In genomic region chr10:24886008-24886407, GRCm38 (mm10) we compare ENCODE assay signal across 8 mouse cellular contexts. TPM values are rescaled to one million over a fixed set of nuclear protein-coding genes. Genes with fewer than 3 reads are reported as not detected.
DNase-seq lines count a peak whose midpoint lies in the region.

No protein-coding gene starts in this region.

- peak; percentile 45 for DNase-seq in kidney, postnatal 10 days
- DNase-seq in kidney, adult 18-20 months = no peak
- DNase-seq in CD4-positive helper T cell, adult 2 months (ENCODE audit: low read depth, low spot score) = peak; percentile 19
- DNase-seq in NIH3T3 (ENCODE audit: low read depth) = peak; percentile 80
- peak; percentile 50 to 62 for DNase-seq in kidney, postnatal 4 days
- peak; percentile 9 to 17 for DNase-seq in thymus, postnatal 36 days
- DNase-seq in layer of hippocampus, postnatal 36 days = no peak
- no peak for DNase-seq in gastrocnemius, adult 18-20 months (ENCODE audit: low spot score)

RNA-seq across cellular contexts. Expression of gene Med23, which starts 16.2 kb away (rescaled TPM):
- total RNA-seq in layer of hippocampus, postnatal 36 days (2021) = 10 to 100 TPM; 25.5 to 37.0 TPM
- 1 to 10 TPM; 7.1 to 9.4 TPM for total RNA-seq in gastrocnemius, adult 18-20 months (2021)

RNA-seq across cellular contexts. Expression of gene Arg1, which starts 41.3 kb away (rescaled TPM):
- total RNA-seq in layer of hippocampus, postnatal 36 days (2021) = not detected
- total RNA-seq in gastrocnemius, adult 18-20 months (2021) = not detected

RNA-seq across cellular contexts. Expression of gene Enpp3, which starts 43.4 kb away (rescaled TPM):
- total RNA-seq in layer of hippocampus, postnatal 36 days (2021) = under 1 TPM; 0.35 to 0.67 TPM
- total RNA-seq in gastrocnemius, adult 18-20 months (2021) = 1 to 10 TPM; 2.1 to 2.6 TPM

Comparison
In these comparisons a context has a peak if more than half of its experiments do, and no peak if none do; other contexts are left out.
1. DNase-seq: peak in kidney, postnatal 10 days (single experiment), CD4-positive helper T cell, adult 2 months (single experiment), NIH3T3 (single experiment), kidney, postnatal 4 days (2 of 2) and thymus, postnatal 36 days (2 of 2); none in kidney, adult 18-20 months (single experiment), layer of hippocampus, postnatal 36 days (0 of 2) and gastrocnemius, adult 18-20 months (single experiment).